Comparison of ENCODE assay signal across 20 mouse cellular contexts in the genomic region with DNA sequence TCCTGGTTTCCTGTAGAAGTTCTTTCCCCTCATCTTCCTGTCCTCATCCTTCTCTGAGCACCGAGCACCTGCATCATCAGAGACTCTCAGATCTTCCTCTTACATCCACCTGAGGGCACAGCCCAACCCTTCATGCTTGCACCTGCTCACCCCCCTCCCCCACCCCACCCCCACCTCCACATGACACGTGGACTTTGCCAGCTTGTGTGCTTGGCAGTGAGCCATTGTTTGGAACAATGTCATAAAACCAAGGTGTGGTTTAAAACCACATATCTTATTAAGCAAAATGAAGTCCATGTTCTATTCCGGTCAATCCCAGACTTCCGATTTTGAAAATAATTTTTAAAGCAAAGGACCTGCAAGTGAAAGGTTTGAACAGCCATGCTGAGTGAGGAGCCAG. TPM values are rescaled to one million over a fixed set of nuclear protein-coding genes. Genes with fewer than 3 reads are reported as not detected.
DNase-seq lines count a peak whose midpoint lies in the region; ATAC-seq lines count a peak whose summit lies in the region.
"Had no signal": no experiment of that assay in that cellular context is flagged by ENCODE, and none has a peak within 500 bp of the region (broad histone marks: within the 10 kb centered on the region; RNA-seq: fewer than 3 reads in every experiment).

No protein-coding gene starts in this region.

- peaks cover 7% of the 10 kb centered on the region; the same call in 1 of the 2 replicates for H3K4me1 ChIP-seq in kidney, embryonic 15.5 days
- peaks cover 18% of the 10 kb centered on the region for H3K4me1 ChIP-seq in midbrain, embryonic 10.5 days

- DNase-seq in cerebellum, postnatal 25 days = peak; percentile 40 to 65
- no peak for DNase-seq in cerebellum, adult 8-10 months
- peak; percentile 41 to 61 for DNase-seq in kidney, postnatal 36 days
- peak; percentile 22 for DNase-seq in thymus, postnatal 25 days
- DNase-seq in thymus, postnatal 10 days (ENCODE audit: low spot score in 2 of 2) = no peak
- no peak for DNase-seq in midbrain, embryonic 10.5 days (ENCODE audit: low spot score)
- no peak for DNase-seq in adrenal gland, postnatal 25 days
- DNase-seq: adrenal gland, postnatal 10 days; cerebellum, adult 9-10 months; gastrocnemius, postnatal 10 days; heart, adult 18-20 months; kidney, postnatal 10 days; lung, embryonic 14.5 days had no signal

- no peak overlapping the region for H3K4me3 ChIP-seq in kidney, embryonic 15.5 days (replicated peaks)
- no peak overlapping the region for H3K4me3 ChIP-seq in midbrain, embryonic 10.5 days
- H3K4me3 ChIP-seq: erythroblast, embryonic 14.5 days; heart, embryonic 15.5 days; limb, embryonic 15.5 days; neural tube, embryonic 12.5 days had no signal

- no peak overlapping the region for H3K9ac ChIP-seq in kidney, embryonic 15.5 days
- H3K9ac ChIP-seq: heart, embryonic 15.5 days; limb, embryonic 15.5 days; lung, embryonic 14.5 days; neural tube, embryonic 12.5 days had no signal

- 81% methylated on average over 4 of the region's 4 CpGs for WGBS in kidney, embryonic 15.5 days
- 84% methylated on average over 4 of the region's 4 CpGs for WGBS in midbrain, embryonic 10.5 days

- no peak overlapping the region for H3K4me2 ChIP-seq in kidney, embryonic 15.5 days
- H3K4me2 ChIP-seq: heart, embryonic 15.5 days; limb, embryonic 15.5 days; lung, embryonic 14.5 days; neural tube, embryonic 12.5 days had no signal

- H3K27me3 ChIP-seq in kidney, embryonic 15.5 days = no peaks in the 10 kb centered on the region
- H3K27me3 ChIP-seq in midbrain, embryonic 10.5 days (ENCODE audit: low read depth, poor library complexity, severe bottlenecking) = no peaks in the 10 kb centered on the region
- H3K27me3 ChIP-seq: heart, embryonic 15.5 days; limb, embryonic 15.5 days; neural tube, embryonic 12.5 days had no signal

- H3K27ac ChIP-seq in kidney, embryonic 15.5 days = no peak overlapping the region
- no peak overlapping the region for H3K27ac ChIP-seq in midbrain, embryonic 10.5 days (replicated peaks)
- H3K27ac ChIP-seq: heart, embryonic 15.5 days; hindbrain, postnatal 0 days; limb, embryonic 15.5 days; neural tube, embryonic 12.5 days had no signal

- ATAC-seq in kidney, embryonic 15.5 days (replicated peaks; ENCODE audit: low FRiP score) = no peak
- ATAC-seq: hindbrain, postnatal 0 days had no signal

- no peaks in the 10 kb centered on the region for H3K36me3 ChIP-seq in kidney, embryonic 15.5 days
- H3K36me3 ChIP-seq in midbrain, embryonic 10.5 days = no peaks in the 10 kb centered on the region
- H3K36me3 ChIP-seq: heart, embryonic 15.5 days; limb, embryonic 15.5 days had no signal

- no peaks in the 10 kb centered on the region for H3K9me3 ChIP-seq in kidney, embryonic 15.5 days (replicated peaks)
- H3K9me3 ChIP-seq in midbrain, embryonic 10.5 days (replicated peaks) = no peaks in the 10 kb centered on the region
- H3K9me3 ChIP-seq: heart, embryonic 15.5 days; limb, embryonic 15.5 days; neural tube, embryonic 12.5 days had no signal

RNA-seq across cellular contexts. Expression of gene Slc37a1, which starts 35.9 kb away (rescaled TPM):
- polyA plus RNA-seq in kidney, embryonic 15.5 days (2015; fragmentation: Nextera tagmentation; extraction: Ambion mirVana) = 3.0 and 3.9 TPM in 2 replicates
- polyA plus RNA-seq in midbrain, embryonic 10.5 days (2016; fragmentation: Nextera tagmentation; extraction: Ambion mirVana) = 6.4 and 6.9 TPM in 2 replicates
- total RNA-seq in adrenal gland, postnatal 25 days (2021) = 15.5 and 16.3 TPM in 2 replicates

RNA-seq across cellular contexts. Expression of gene Rsph1, which starts 45.3 kb away (rescaled TPM):
- polyA plus RNA-seq in kidney, embryonic 15.5 days (2015; fragmentation: Nextera tagmentation; extraction: Ambion mirVana) = 2.0 and 2.4 TPM in 2 replicates
- polyA plus RNA-seq in midbrain, embryonic 10.5 days (2016; fragmentation: Nextera tagmentation; extraction: Ambion mirVana) = 1.7 and 2.5 TPM in 2 replicates
- total RNA-seq in adrenal gland, postnatal 25 days (2021) = 4.3 and 6.4 TPM in 2 replicates
- total RNA-seq: CH12.LX had no signal
- polyA plus RNA-seq: erythroblast, embryonic 14.5 days had no signal

Comparison
In these comparisons a context has a peak if more than half of its experiments do, and no peak if none do; other contexts are left out.
1. DNase-seq: peak in cerebellum, postnatal 25 days (2 of 2), kidney, postnatal 36 days (2 of 2) and thymus, postnatal 25 days (single experiment); none in cerebellum, adult 8-10 months (single experiment), thymus, postnatal 10 days (0 of 2), midbrain, embryonic 10.5 days (single experiment) and adrenal gland, postnatal 25 days (single experiment).